Mouse (Mus musculus): ENCODE measurements around the gene Fgd6.

DNA sequence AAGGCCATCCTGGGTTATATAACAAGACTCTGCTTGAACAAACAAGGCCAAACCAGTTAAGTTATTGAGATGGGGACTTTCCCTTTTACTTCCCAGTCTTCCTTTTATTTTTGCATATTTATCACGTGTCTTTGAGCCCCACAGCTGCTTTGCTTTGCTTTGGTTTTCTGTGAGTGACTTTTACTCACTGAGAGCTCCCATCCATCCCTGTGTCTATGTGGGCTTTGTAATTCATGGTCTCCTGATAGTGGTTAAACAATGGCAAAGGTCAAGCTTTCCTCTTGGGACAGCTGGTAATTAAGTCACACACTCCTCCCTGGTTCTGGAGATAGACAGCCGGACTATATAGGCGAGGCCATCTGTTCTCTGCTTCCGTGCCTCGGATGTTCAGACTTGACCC is 57.7 kb downstream of the Fgd6 start:
- TF ChIP-seq GATA1 (IDR thresholded peaks at IDR 0.05; ENCODE audit: low read length) (no peak), TAL1 (IDR thresholded peaks at IDR 0.05; ENCODE audit: low read length) (no peak)
